Mouse (Mus musculus): ENCODE results near the gene Ccrl2. TPM values are rescaled to one million over a fixed set of nuclear protein-coding genes. Genes with fewer than 3 reads are reported as not detected.

Gene Ccrl2
- polyA plus RNA-seq, 1 experiment from 2014 or later, result 0.62 TPM

- H3K36me3 ChIP-seq, result no peaks in the 10 kb centered on the region
- H3K27ac ChIP-seq, result no peak within 1 kb of the TSS
- H3K4me3 ChIP-seq, result no peak within 1 kb of the TSS
- no peaks in the 10 kb centered on the region for H3K4me1 ChIP-seq
- H3K9me3 ChIP-seq, result no peaks in the 10 kb centered on the region
- no peak for ATAC-seq (ENCODE audit: insufficient number of reproducible peaks, insufficient read depth, low FRiP score, low TSS enrichment, low read depth)
- no peak within 1 kb of the TSS for H3K9ac ChIP-seq
- H3K4me2 ChIP-seq, result no peak within 1 kb of the TSS
- H3K27me3 ChIP-seq, result no peaks in the 10 kb centered on the region
- WGBS, result 85% methylated on average over 5 of the region's 5 CpGs
These were observed 38.3 kb downstream of the Ccrl2 start, which contains the start of gene Ltf for GRCm38 (mm10) chr9:111019022-111019421. TSS of gene Ltf (plus strand) at chr9:111019271.

- no peak overlapping the region for H3K4me2 ChIP-seq
- no peak overlapping the region for H3K4me3 ChIP-seq
- no peaks in the 10 kb centered on the region for H3K36me3 ChIP-seq
- no peak overlapping the region for H3K27ac ChIP-seq
- no peaks in the 10 kb centered on the region for H3K9me3 ChIP-seq
- ATAC-seq (ENCODE audit: insufficient number of reproducible peaks, insufficient read depth, low FRiP score, low TSS enrichment, low read depth), result no peak
- H3K4me1 ChIP-seq, result 0 out of 2 replicates have a peak, but pooled peaks cover 6% of the 10 kb centered on the region
- 81% methylated on average over 4 of the region's 4 CpGs for WGBS
- no peak overlapping the region for H3K9ac ChIP-seq
- no peaks in the 10 kb centered on the region for H3K27me3 ChIP-seq
These were observed 41.7 kb downstream of the Ccrl2 start for GRCm38 (mm10) chr9:111015658-111016057.

GRCm38 (mm10) chr9:111012041-111012440 lies 45.3 kb downstream of the Ccrl2 start:
- Histone ChIP-seq H3K9ac (no peak overlapping the region), H3K27me3 (no peaks in the 10 kb centered on the region), H3K4me2 (no peak overlapping the region), H3K27ac (no peak overlapping the region), H3K9me3 (no peaks in the 10 kb centered on the region), H3K36me3 (no peaks in the 10 kb centered on the region), H3K4me3 (no peak overlapping the region), H3K4me1 (0 out of 2 replicates have a peak, but pooled peaks cover 6% of the 10 kb centered on the region)
- no peak for ATAC-seq (ENCODE audit: insufficient number of reproducible peaks, insufficient read depth, low FRiP score, low TSS enrichment, low read depth)
- WGBS, result 78% methylated on average over 3 of the region's 3 CpGs

GRCm38 (mm10) chr9:111011550-111011949 lies 45.8 kb downstream of the Ccrl2 start:
- 81% methylated on average over 9 of the region's 9 CpGs for WGBS
- Histone ChIP-seq H3K36me3 (no peaks in the 10 kb centered on the region), H3K4me1 (0 out of 2 replicates have a peak, but pooled peaks cover 6% of the 10 kb centered on the region), H3K27me3 (no peaks in the 10 kb centered on the region), H3K27ac (no peak overlapping the region), H3K9me3 (no peaks in the 10 kb centered on the region), H3K9ac (no peak overlapping the region), H3K4me3 (no peak overlapping the region), H3K4me2 (no peak overlapping the region)
- ATAC-seq (ENCODE audit: insufficient number of reproducible peaks, insufficient read depth, low FRiP score, low TSS enrichment, low read depth), result no peak

GRCm38 (mm10) chr9:111009763-111010162 lies 47.6 kb downstream of the Ccrl2 start:
- ATAC-seq (ENCODE audit: insufficient number of reproducible peaks, insufficient read depth, low FRiP score, low TSS enrichment, low read depth), result no peak
- Histone ChIP-seq H3K36me3 (no peaks in the 10 kb centered on the region), H3K27ac (no peak overlapping the region), H3K4me3 (no peak overlapping the region), H3K9me3 (no peaks in the 10 kb centered on the region), H3K4me1 (0 out of 2 replicates have a peak, but pooled peaks cover 6% of the 10 kb centered on the region), H3K27me3 (no peaks in the 10 kb centered on the region), H3K9ac (no peak overlapping the region), H3K4me2 (no peak overlapping the region)
- WGBS, result 75% methylated on average over 3 of the region's 3 CpGs

- Histone ChIP-seq H3K4me2 (no peak overlapping the region), H3K27me3 (no peaks in the 10 kb centered on the region), H3K9me3 (no peaks in the 10 kb centered on the region), H3K9ac (no peak overlapping the region), H3K36me3 (no peaks in the 10 kb centered on the region), H3K4me1 (no peaks in the 10 kb centered on the region), H3K27ac (no peak overlapping the region), H3K4me3 (no peak overlapping the region)
- ATAC-seq (ENCODE audit: insufficient number of reproducible peaks, insufficient read depth, low FRiP score, low TSS enrichment, low read depth), result no peak
- WGBS, result 94% methylated on average over 2 of the region's 2 CpGs
These were observed 50.8 kb downstream of the Ccrl2 start for GRCm38 (mm10) chr9:111006544-111006943.

Other genes with a start within 250 kb of the Ccrl2 start
- gene Prss44, start 243.5 kb downstream of the Ccrl2 start, polyA plus RNA-seq (2015; fragmentation: Nextera tagmentation; extraction: Ambion mirVana), result not detected in 2 replicates
- not detected in 2 replicates for gene Prss43, start 230.8 kb downstream of the Ccrl2 start, polyA plus RNA-seq (2015; fragmentation: Nextera tagmentation; extraction: Ambion mirVana)
- not detected in 2 replicates for gene Prss45, start 222.9 kb downstream of the Ccrl2 start, polyA plus RNA-seq (2015; fragmentation: Nextera tagmentation; extraction: Ambion mirVana)
- not detected in 2 replicates for gene Prss46, start 213.0 kb downstream of the Ccrl2 start, polyA plus RNA-seq (2015; fragmentation: Nextera tagmentation; extraction: Ambion mirVana)
- gene Prss50, start 199.6 kb downstream of the Ccrl2 start, polyA plus RNA-seq (2015; fragmentation: Nextera tagmentation; extraction: Ambion mirVana), result 0.14 and 0.48 TPM in 2 replicates
- 4.3 and 4.6 TPM in 2 replicates for gene Als2cl, start 177.6 kb downstream of the Ccrl2 start, polyA plus RNA-seq (2015; fragmentation: Nextera tagmentation; extraction: Ambion mirVana)
- gene Tmie, start 177.4 kb downstream of the Ccrl2 start, polyA plus RNA-seq (2015; fragmentation: Nextera tagmentation; extraction: Ambion mirVana), result 2.3 and 2.4 TPM in 2 replicates
- not detected in 2 replicates for gene Fam240a, start 140.7 kb downstream of the Ccrl2 start, polyA plus RNA-seq (2015; fragmentation: Nextera tagmentation; extraction: Ambion mirVana)
- gene Tdgf1, start 111.4 kb downstream of the Ccrl2 start, polyA plus RNA-seq (2015; fragmentation: Nextera tagmentation; extraction: Ambion mirVana), result 0.62 and 0.87 TPM in 2 replicates
- 0.28 and 0.62 TPM in 2 replicates for gene Lrrc2, start 106.0 kb downstream of the Ccrl2 start, polyA plus RNA-seq (2015; fragmentation: Nextera tagmentation; extraction: Ambion mirVana)
- gene Rtp3, start 66.9 kb downstream of the Ccrl2 start, polyA plus RNA-seq (2015; fragmentation: Nextera tagmentation; extraction: Ambion mirVana), result 0.11 and 0.20 TPM in 2 replicates
- 0.46 and 1.6 TPM in 2 replicates for gene Ltf, start 38.2 kb downstream of the Ccrl2 start, polyA plus RNA-seq (2015; fragmentation: Nextera tagmentation; extraction: Ambion mirVana)
- 41.7 and 47.3 TPM in 2 replicates for gene Lrrfip2, start 60.1 kb upstream of the Ccrl2 start, polyA plus RNA-seq (2015; fragmentation: Nextera tagmentation; extraction: Ambion mirVana)
- gene Mlh1, start 214.3 kb upstream of the Ccrl2 start, polyA plus RNA-seq (2015; fragmentation: Nextera tagmentation; extraction: Ambion mirVana), result 35.3 and 39.1 TPM in 2 replicates
- 32.0 and 37.2 TPM in 2 replicates for gene Epm2aip1, start 214.4 kb upstream of the Ccrl2 start, polyA plus RNA-seq (2015; fragmentation: Nextera tagmentation; extraction: Ambion mirVana)

Measured in embryonic facial prominence, embryonic 13.5 days (tissue).